Mouse (Mus musculus) heart, embryonic 14.5 days (tissue): ENCODE measurements at regions not wholly inside any gene's neighbourhood (a gene's known extent, or its start where the extent isn't known, plus 50 kb on each side); places are given as distances from the start of the nearest gene placed in this dataset.

Experiments used
- ATAC-seq: fragments of 200-750 bp; cut with Nextera tagmentation; 2 replicates; pipeline ENCODE4 v1.8.0; 2017; ENCODE audit warnings: low read depth, moderate TSS enrichment; ENCODE audit not compliant: insufficient number of reproducible peaks, insufficient read depth, low FRiP score
- H3K27ac ChIP-seq, 2 experiments: fragments of 200-500 bp in 1 of 2; fragments of 300-500 bp in 1 of 2; sonication (generic) in 1 of 2; replicated peaks in 1 of 2; 2 replicates each; pipeline ENCODE4 v1.5.1; 2012 to 2014; ENCODE audit warnings: low read depth in 2 of 2, low read length in 2 of 2, control low read depth in 1 of 2, mild to moderate bottlenecking in 1 of 2, mixed read lengths in 1 of 2; ENCODE audit not compliant: control insufficient read depth in 1 of 2, insufficient read depth in 1 of 2
- H3K27me3 ChIP-seq: fragments of 300-500 bp; sonication (generic); 2 replicates; pipeline ENCODE4 v1.6.1; 2014; ENCODE audit warnings: mild to moderate bottlenecking, low read length, control low read depth; ENCODE audit not compliant: control insufficient read depth, insufficient read depth
- H3K36me3 ChIP-seq: fragments of 300-500 bp; sonication (generic); 2 replicates; pipeline ENCODE4 v1.6.1; 2014; ENCODE audit warnings: mild to moderate bottlenecking, control low read depth, low read length, mixed read lengths; ENCODE audit not compliant: control insufficient read depth, insufficient read depth
- H3K4me1 ChIP-seq, 2 experiments: fragments of 200-500 bp in 1 of 2; fragments of 300-500 bp in 1 of 2; sonication (generic) in 1 of 2; 2 replicates each; pipeline ENCODE4 v1.6.1; 2012 to 2014; ENCODE audit warnings: low read length in 2 of 2, control low read depth in 1 of 2, mixed read lengths in 1 of 2; ENCODE audit not compliant: control insufficient read depth in 2 of 2, insufficient read depth in 2 of 2
- H3K4me2 ChIP-seq: fragments of 300-500 bp; sonication (generic); 2 replicates; pipeline ENCODE4 v1.6.1; 2014; ENCODE audit warnings: mild to moderate bottlenecking, low read length
- H3K4me3 ChIP-seq, 2 experiments: fragments of 200-500 bp in 1 of 2; fragments of 300-500 bp in 1 of 2; sonication (generic) in 1 of 2; 2 replicates each; pipeline ENCODE4 v1.5.1; 2012 to 2014; ENCODE audit warnings: low read length in 2 of 2, mild to moderate bottlenecking in 2 of 2, control low read depth in 1 of 2, low read depth in 1 of 2, moderate library complexity in 1 of 2; ENCODE audit not compliant: control insufficient read depth in 1 of 2, insufficient read depth in 1 of 2
- H3K9ac ChIP-seq: fragments of 300-500 bp; sonication (generic); 2 replicates; pipeline ENCODE4 v1.6.1; 2014; ENCODE audit warnings: mild to moderate bottlenecking, low read length
- H3K9me3 ChIP-seq: fragments of 300-500 bp; sonication (generic); 2 replicates; pipeline ENCODE4 v1.6.1; 2016; ENCODE audit warnings: low read length, control low read depth; ENCODE audit not compliant: control insufficient read depth
- WGBS: fragments of 180-500 bp; shearing (Covaris S2); extraction: QIAGEN DNeasy Blood & Tissue Kit; methylation state at CpG from one replicate; pipeline ENCODE4 v1.1.7; 2014; 5-methylcytosine and 5-hydroxymethylcytosine counted together

GRCm38 (mm10) chr11:112501781-112502180 is 280.2 kb upstream of the Sox9 start:
- no peaks in the 10 kb centered on the region for H3K36me3 ChIP-seq
- H3K4me2 ChIP-seq: no peak overlapping the region
- H3K9ac ChIP-seq: no peak overlapping the region
- H3K4me1 ChIP-seq: no peaks in the 10 kb centered on the region; a peak in 1 of 4 replicates
- WGBS: 17% methylated on average over 5 of the region's 5 CpGs
- H3K4me3 ChIP-seq: no peak overlapping the region
- no peak for ATAC-seq
- H3K27me3 ChIP-seq: no peaks in the 10 kb centered on the region
- no peaks in the 10 kb centered on the region for H3K9me3 ChIP-seq
- H3K27ac ChIP-seq: no peak overlapping the region

DNA sequence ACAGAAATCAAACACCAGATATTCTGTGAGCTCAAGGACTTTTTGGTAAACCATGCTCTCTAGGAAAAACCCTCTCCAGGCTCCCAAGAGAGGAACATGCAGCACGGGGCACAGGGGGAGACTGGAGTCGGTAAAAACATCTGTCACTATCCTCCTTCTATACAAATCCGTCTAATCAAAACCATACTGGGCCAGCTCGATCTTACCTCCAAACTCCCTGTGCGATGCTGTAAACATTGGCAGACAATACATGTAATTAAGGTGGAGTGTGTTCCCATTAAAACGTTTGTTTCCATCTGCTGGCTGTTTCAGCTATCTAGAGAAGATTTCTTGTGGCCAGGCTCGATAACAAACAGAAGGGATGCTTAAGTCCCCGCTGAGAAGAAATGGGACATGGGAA is 262.9 kb upstream of the Sox9 start:
- no peaks in the 10 kb centered on the region for H3K36me3 ChIP-seq
- no peaks in the 10 kb centered on the region for H3K27me3 ChIP-seq
- H3K4me3 ChIP-seq: no peak overlapping the region
- H3K4me1 ChIP-seq: no peaks in the 10 kb centered on the region
- no peak overlapping the region for H3K9ac ChIP-seq
- H3K27ac ChIP-seq: no peak overlapping the region
- no peak for ATAC-seq
- WGBS: 76% methylated on average over 8 of the region's 8 CpGs
- H3K9me3 ChIP-seq: no peaks in the 10 kb centered on the region
- H3K4me2 ChIP-seq: no peak overlapping the region

DNA sequence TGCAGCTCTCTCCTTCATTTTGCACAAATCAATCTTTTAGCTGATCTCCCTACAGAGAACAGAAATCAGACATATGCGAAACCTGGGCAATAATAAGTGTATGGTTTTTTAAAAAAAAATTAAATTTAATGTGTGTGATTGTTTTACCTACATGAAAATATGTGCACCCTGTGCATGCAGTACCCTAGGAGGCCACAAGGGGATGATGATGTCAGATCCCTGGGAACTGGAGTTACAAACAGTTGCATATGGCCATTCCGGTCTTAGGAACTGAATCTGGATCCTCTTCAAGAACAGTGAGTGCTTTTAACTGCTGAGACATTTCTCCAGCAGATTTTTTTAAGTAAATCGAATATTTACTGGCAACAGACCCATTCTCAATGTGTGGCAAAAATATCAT is 257.0 kb upstream of the Sox9 start:
- H3K4me1 ChIP-seq: no peaks in the 10 kb centered on the region
- no peak overlapping the region for H3K27ac ChIP-seq
- H3K9ac ChIP-seq: no peak overlapping the region
- no peaks in the 10 kb centered on the region for H3K27me3 ChIP-seq
- no peaks in the 10 kb centered on the region for H3K9me3 ChIP-seq
- no peak overlapping the region for H3K4me2 ChIP-seq
- H3K36me3 ChIP-seq: no peaks in the 10 kb centered on the region
- no peak overlapping the region for H3K4me3 ChIP-seq
- ATAC-seq: no peak
- 83% methylated on average over 3 of the region's 3 CpGs for WGBS

DNA sequence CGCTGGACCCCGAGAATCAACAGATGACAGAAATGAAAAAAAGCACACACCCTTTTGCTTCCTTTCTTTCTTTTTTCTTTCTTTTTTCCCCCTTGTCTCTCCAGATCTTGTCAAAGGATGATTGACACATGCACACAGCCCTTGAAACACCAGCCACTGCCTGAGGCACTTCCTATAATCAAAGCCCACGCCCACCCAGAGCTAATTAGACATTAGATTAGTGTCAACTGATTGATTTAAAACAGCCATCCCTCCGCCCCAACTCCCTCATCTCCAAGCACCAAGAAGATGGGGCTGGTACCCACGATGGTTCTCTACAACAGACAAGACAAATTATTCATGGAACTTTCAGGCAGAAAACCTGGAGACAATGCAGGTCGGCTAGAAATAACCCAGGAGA is 239.5 kb upstream of the Sox9 start:
- Histone ChIP-seq H3K27me3 (no peaks in the 10 kb centered on the region), H3K9ac (no peak overlapping the region), H3K4me2 (no peak overlapping the region), H3K36me3 (no peaks in the 10 kb centered on the region), H3K4me3 (no peak overlapping the region), H3K4me1 (no peaks in the 10 kb centered on the region), H3K27ac (no peak overlapping the region), H3K9me3 (no peaks in the 10 kb centered on the region)
- ATAC-seq: no peak
- WGBS: 42% methylated on average over 6 of the region's 6 CpGs

DNA sequence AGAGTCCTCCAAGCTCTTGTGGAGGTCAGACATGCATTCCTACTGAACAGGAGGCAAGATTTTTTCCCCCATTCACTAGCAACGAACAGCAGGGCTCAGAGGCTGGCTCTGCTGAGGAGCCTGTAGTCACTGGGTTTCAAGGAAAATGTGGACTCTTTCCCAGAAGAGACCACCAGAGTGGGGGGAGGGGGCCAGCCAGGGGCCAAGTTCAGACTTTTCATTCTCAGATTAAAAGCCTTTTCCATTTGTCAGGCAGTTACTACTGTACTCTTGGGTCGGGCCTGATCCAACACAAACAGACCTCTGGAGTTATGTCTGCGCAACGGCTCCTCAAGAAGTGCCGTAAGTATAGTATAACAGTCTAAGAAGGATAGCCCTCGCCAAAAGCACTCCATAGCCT is 238.6 kb upstream of the Sox9 start:
- Histone ChIP-seq H3K27me3 (no peaks in the 10 kb centered on the region), H3K4me2 (no peak overlapping the region), H3K9me3 (no peaks in the 10 kb centered on the region), H3K4me3 (no peak overlapping the region), H3K36me3 (no peaks in the 10 kb centered on the region), H3K27ac (no peak overlapping the region; a peak in 1 of 4 replicates), H3K4me1 (peaks cover 0 to under 1% of the 10 kb centered on the region in 2 experiments; a peak in 1 of 4 replicates), H3K9ac (no peak overlapping the region)
- WGBS: 64% methylated on average over 6 of the region's 6 CpGs
- no peak for ATAC-seq

- H3K9ac ChIP-seq: no peak overlapping the region
- 79% methylated on average over 7 of the region's 7 CpGs for WGBS
- no peak overlapping the region for H3K4me2 ChIP-seq
- no peak overlapping the region for H3K27ac ChIP-seq
- no peak for ATAC-seq
- H3K9me3 ChIP-seq: no peaks in the 10 kb centered on the region
- no peaks in the 10 kb centered on the region for H3K36me3 ChIP-seq
- H3K4me1 ChIP-seq: peaks cover 0 to 2% of the 10 kb centered on the region in 2 experiments; a peak in 1 of 4 replicates
- no peaks in the 10 kb centered on the region for H3K27me3 ChIP-seq
- H3K4me3 ChIP-seq: no peak overlapping the region
Measured at GRCm38 (mm10) chr11:112545231-112546010, 236.6 kb upstream of the Sox9 start.

GRCm38 (mm10) chr11:112546162-112546561 is 235.9 kb upstream of the Sox9 start:
- H3K4me1 ChIP-seq: peaks cover 0 to 2% of the 10 kb centered on the region in 2 experiments; a peak in 1 of 4 replicates
- no peak for ATAC-seq
- H3K4me2 ChIP-seq: no peak overlapping the region
- H3K27ac ChIP-seq: no peak overlapping the region
- H3K4me3 ChIP-seq: no peak overlapping the region
- H3K36me3 ChIP-seq: no peaks in the 10 kb centered on the region
- no peaks in the 10 kb centered on the region for H3K27me3 ChIP-seq
- H3K9me3 ChIP-seq: no peaks in the 10 kb centered on the region
- H3K9ac ChIP-seq: no peak overlapping the region
- 74% methylated on average over 5 of the region's 5 CpGs for WGBS

GRCm38 (mm10) chr11:112552838-112553237 is 229.2 kb upstream of the Sox9 start:
- H3K27ac ChIP-seq: no peak overlapping the region
- no peaks in the 10 kb centered on the region for H3K27me3 ChIP-seq
- H3K36me3 ChIP-seq: no peaks in the 10 kb centered on the region
- no peak overlapping the region for H3K9ac ChIP-seq
- no peaks in the 10 kb centered on the region for H3K9me3 ChIP-seq
- peaks cover 0 to 2% of the 10 kb centered on the region in 2 experiments; a peak in 1 of 4 replicates for H3K4me1 ChIP-seq
- no peak for ATAC-seq
- H3K4me3 ChIP-seq: no peak overlapping the region
- WGBS: 83% methylated on average over 6 of the region's 6 CpGs
- no peak overlapping the region for H3K4me2 ChIP-seq
